Mouse (Mus musculus): ENCODE results near the gene Nod1.

The Nod1 gene

GRCm38 (mm10) chr6:54886195-54886594 is 86.2 kb downstream of the Nod1 start:
- no peak for DNase-seq (ENCODE audit: low read depth, low spot score)

GRCm38 (mm10) chr6:54883424-54883823 is 89.0 kb downstream of the Nod1 start:
- DNase-seq (ENCODE audit: low read depth, low spot score) = no peak

DNA sequence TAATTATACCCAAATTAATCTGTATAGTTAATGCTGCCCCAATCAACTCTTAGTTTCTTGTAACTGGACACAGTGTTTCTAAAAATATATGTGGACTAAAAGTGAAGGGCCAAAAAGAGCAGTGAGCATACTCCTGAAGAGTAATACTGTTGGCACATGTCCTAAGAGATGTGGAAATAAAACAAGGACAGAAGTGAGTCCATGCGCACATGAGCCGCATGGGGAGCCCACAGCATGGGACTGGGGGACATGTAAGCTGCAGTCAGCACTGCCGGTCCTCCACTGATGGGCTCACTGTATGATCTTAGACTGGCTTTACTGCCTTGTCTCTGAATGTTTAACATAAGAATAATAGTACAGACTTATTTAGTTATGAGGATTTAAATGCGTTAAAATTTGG is 92.3 kb downstream of the Nod1 start:
- DNase-seq (ENCODE audit: low read depth, low spot score) = no peak

DNA sequence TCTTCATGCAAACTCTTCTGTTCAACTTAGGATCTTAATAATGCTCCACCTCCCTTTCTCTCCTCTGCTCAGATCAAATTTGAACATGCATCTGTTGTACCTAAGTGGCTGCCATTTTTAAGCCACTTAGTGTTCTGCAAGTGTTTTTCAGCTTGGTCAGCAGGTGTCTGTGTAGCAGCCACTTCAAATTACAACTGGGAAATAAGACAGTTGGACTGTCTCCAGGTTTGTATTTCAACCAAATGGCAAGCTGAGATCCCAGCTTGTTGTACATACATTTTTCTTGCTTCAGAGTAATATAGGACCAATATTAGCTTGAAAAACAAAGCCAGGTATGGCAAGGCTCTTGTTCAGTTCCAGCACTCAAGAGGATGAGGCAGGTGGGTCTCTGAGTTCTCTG is 93.9 kb downstream of the Nod1 start:
- DNase-seq (ENCODE audit: low read depth, low spot score) = no peak

DNA sequence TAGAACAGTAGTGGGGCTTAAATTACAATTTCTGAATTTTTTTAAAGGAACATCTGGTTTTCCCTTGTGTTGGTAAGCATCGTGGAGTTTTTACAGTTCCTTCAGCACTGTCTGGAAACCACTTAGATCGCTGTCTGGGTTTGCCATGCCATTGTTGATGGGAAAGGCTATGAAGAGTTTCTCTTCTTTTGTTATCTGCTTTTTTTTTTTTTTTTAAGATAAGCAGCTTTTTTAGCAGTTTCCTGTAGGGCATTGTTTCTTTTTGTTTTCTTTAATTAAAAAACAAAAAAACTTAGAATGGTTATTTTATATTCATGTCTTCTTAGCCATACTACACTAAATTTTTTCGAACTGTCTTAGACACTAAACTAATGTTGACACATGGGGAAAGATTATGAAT is 94.8 kb downstream of the Nod1 start:
- DNase-seq (ENCODE audit: low read depth, low spot score) = no peak

DNA sequence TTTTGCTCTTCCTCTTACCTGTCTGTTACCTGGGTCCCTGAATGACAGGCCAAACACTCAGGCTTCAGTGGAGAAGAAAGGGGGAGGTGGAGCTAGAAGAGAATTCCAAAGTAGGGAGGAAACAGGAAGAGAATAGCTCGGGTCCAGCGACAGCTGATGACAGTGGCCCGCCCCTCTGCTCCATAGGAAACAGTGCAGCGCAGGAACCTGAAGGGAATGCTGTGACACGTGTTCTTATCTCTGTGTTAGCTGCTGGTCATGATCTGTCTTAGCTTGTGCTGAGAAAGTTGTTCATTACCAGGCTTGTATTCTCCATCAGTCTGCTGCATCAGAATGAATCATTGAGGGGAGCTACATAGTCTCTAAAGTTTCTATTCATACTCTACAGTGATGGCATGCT is 95.6 kb downstream of the Nod1 start:
- peak; percentile 38 for DNase-seq (ENCODE audit: low read depth, low spot score)
